Mouse (Mus musculus): ENCODE results near the gene Surf6. TPM values are rescaled to one million over a fixed set of nuclear protein-coding genes. Genes with fewer than 3 reads are reported as not detected.

Gene Surf6
- total RNA-seq, 2 experiments from 2014 or later: 23.4 to 28.0 TPM

DNA sequence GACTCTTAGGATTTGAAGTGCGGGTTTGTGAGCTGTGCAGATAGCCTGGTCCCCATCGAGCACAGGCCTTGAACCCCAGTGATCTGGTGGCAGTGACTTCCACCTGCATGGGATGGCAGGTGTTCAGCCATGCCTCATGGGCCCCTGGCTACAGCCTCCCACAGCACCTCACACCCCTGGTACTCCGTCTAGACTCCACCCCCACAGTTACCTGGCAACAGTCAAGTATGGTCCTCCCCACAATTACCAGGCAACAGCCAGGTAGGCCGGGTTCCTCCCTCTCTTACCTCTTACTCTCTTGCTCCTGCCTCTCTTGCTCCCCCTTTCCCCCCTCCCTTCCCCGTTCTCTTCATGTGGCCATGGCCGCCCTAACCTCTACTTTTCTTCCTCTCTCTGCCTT is 32.0 kb downstream of the Surf6 start:
- intact Hi-C loops (cut with DNase I): no loop called here
- DNase-seq (ENCODE audit: low spot score in 2 of 2): no peak

DNA sequence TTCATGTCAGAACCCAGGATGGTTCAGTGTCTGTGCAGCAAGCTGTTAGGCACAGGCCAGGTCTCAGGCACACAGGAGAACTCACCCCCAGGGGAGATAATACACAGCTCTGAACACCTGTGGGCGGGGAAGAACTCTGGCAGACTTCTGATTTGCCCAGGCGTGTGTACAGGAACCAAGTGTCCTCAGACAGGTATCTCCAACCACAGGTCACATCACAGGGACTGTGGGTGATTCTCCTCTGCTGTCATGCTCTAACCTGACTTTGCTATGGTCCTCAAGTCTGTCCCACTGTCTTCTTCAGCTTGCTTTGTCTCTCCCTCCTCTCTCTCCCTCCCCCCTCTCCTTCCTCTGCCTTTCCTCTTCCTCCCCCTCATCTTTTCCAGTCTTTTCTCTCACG is 37.8 kb downstream of the Surf6 start, which contains the start of gene Abo:
Gene Abo, minus strand, starts transcription at position 101 of the 400 bp plus-strand sequence.
- intact Hi-C loops (cut with DNase I): no loop called here
- DNase-seq (ENCODE audit: low spot score in 2 of 2): no peak

DNA sequence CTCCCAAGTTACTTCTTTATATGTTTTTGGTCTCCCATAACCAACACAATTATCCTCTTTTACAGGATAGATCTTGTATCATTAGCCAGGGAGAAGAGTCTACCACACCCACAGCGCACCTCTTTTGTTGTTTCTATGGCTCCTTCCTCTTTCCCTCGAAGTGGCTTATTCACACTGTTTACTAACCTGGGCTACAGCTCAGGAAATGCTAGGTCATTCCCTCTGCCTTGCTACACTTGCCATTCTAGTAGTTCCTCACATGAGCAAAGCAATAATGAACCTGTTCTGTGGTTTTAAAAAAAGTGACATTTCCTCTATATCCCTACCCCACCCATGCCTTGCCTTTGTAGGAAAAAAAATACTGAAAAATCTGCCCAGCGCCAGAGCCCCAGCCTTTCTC is 39.8 kb downstream of the Surf6 start:
- intact Hi-C loops (cut with DNase I): no loop called here
- no peak for DNase-seq (ENCODE audit: low spot score in 2 of 2)

DNA sequence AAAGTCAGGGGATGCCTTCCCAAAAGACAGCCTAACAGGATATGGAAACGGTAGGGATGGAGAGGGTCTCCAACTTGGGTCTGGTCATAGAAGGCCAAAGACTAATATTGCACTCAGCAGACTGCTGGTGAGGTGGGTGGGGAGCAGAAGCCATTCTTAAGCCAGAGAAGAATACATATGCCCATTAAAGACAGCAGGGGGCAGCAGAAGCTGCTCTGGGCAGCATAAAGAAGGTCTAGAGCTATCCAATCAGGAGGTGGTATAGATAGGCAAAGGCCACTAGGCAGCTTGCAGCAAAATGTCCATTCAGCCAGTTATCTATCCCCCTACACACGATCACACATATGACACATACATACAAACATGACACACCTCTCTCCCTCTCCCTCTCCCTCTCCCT is 55.0 kb downstream of the Surf6 start:
- intact Hi-C loops (cut with DNase I): no loop called here

More for the DNA sequence above, 55.0 kb downstream of the Surf6 start:
- DNase-seq (ENCODE audit: low spot score in 2 of 2): peak in 1 of 2 experiments; percentile 8

Other genes starting within 250 kb of the Surf6 start
- gene Lcn4, start 231.6 kb downstream of the Surf6 start, total RNA-seq (2021): not detected
- not detected for gene Abo, start 37.9 kb downstream of the Surf6 start, total RNA-seq (2021)
- 10 to 100 TPM; 41.9 to 45.0 TPM for gene Med22, start 7.8 kb upstream of the Surf6 start, total RNA-seq (2021)
- 100 to 1,000 TPM; 229 to 238 TPM for gene Rpl7a, start 7.9 kb upstream of the Surf6 start, total RNA-seq (2021)
- gene Surf2, start 13.5 kb upstream of the Surf6 start, total RNA-seq (2021): 10 to 100 TPM; 33.4 to 37.1 TPM
- gene Surf1, start 13.7 kb upstream of the Surf6 start, total RNA-seq (2021): 10 to 100 TPM; 89.6 to 98.4 TPM
- 10 to 100 TPM; 51.1 to 56.4 TPM for gene Surf4, start 31.0 kb upstream of the Surf6 start, total RNA-seq (2021)
- under 1 TPM; 0.43 to 0.73 TPM for gene Stkld1, start 31.2 kb upstream of the Surf6 start, total RNA-seq (2021)
- 10 to 100 TPM; 56.0 to 56.9 TPM for gene Rexo4, start 61.5 kb upstream of the Surf6 start, total RNA-seq (2021)
- gene Adamts13, start 70.5 kb upstream of the Surf6 start, total RNA-seq (2021): 1 to 10 TPM; 1.6 to 2.6 TPM
- 10 to 100 TPM; 44.1 to 45.9 TPM for gene Cacfd1, start 107.0 kb upstream of the Surf6 start, total RNA-seq (2021)
- 10 to 100 TPM; 30.5 to 31.1 TPM for gene Slc2a6, start 125.1 kb upstream of the Surf6 start, total RNA-seq (2021)
- under 1 TPM; 0.32 to 0.60 TPM for gene Mymk, start 169.3 kb upstream of the Surf6 start, total RNA-seq (2021)
- 10 to 100 TPM; 19.5 to 24.7 TPM for gene Adamtsl2, start 176.5 kb upstream of the Surf6 start, total RNA-seq (2021)
- 100 to 1,000 TPM; 104 to 113 TPM for gene Fam163b, start 239.6 kb upstream of the Surf6 start, total RNA-seq (2021)